Mouse (Mus musculus): Measurements from ENCODE around the gene Atp6v0b. TPM values are rescaled to one million over a fixed set of nuclear protein-coding genes. Genes with fewer than 3 reads are reported as not detected.

The Atp6v0b gene
- polyA plus RNA-seq, 1 experiment: 102 TPM

DNA sequence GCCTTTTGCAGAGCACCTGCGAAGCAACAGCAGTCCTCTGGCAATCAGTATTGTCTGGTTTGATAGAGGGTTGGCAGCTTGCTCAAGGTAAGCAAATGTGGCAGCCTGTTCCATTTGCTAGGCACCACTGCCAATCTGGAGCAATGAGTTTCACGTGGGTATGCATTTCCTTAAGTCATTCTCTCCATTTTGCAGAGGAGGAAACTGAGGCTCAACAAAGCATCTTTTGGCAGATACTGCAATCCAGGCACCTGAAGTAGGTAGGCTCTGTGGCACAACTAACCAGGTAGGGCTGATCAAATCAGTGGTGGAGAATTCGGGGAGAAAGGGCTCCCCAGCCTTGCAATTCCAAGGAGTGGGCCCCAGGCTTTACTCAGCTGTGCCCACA, 52.7 kb downstream of the Atp6v0b start, which contains the start of gene Slc6a9:
TSS of gene Slc6a9 (plus strand) at position 50 of the 388 bp plus-strand sequence.
- Histone ChIP-seq H3K9ac (ENCODE audit: low read depth, poor library complexity, severe bottlenecking) (peak within 1 kb of the TSS; percentile 69), H3K4me1 (ENCODE audit: control insufficient read depth, insufficient read depth, low read length) (no peaks in the 10 kb centered on the region), H3K27ac (ENCODE audit: insufficient read depth, low read length) (peak within 1 kb of the TSS; percentile 32; the same call in 1 of the 2 replicates), H3K27me3 (ENCODE audit: control insufficient read depth, insufficient read depth, low read length, poor library complexity, severe bottlenecking) (no peaks in the 10 kb centered on the region), H3K9me3 (replicated peaks; ENCODE audit: control insufficient read depth, insufficient read depth, low read length, poor library complexity, severe bottlenecking) (no peaks in the 10 kb centered on the region), H3K36me3 (ENCODE audit: control insufficient read depth, insufficient read depth, low read length, poor library complexity, severe bottlenecking) (no peaks in the 10 kb centered on the region), H3K4me3 (ENCODE audit: low read depth, low read length) (peak within 1 kb of the TSS; percentile 89)
- TF ChIP-seq EP300 (IDR thresholded peaks at IDR 0.05; ENCODE audit: insufficient read depth, low read depth, low read length) (no peak), CTCF (IDR thresholded peaks at IDR 0.05; ENCODE audit: low read depth, low read length) (no peak), POLR2A (IDR thresholded peaks at IDR 0.05; ENCODE audit: insufficient read depth, low read length) (no peak)

Other genes starting within 250 kb of the Atp6v0b start
- gene Dmap1, start 205.1 kb downstream of the Atp6v0b start, polyA plus RNA-seq (2011; ENCODE audit: insufficient read depth, insufficient read length, low read depth, missing spikeins): 28.0 and 35.1 TPM in 2 replicates
- not detected in 2 replicates for gene Gm12845, start 162.9 kb downstream of the Atp6v0b start, polyA plus RNA-seq (2011; ENCODE audit: insufficient read depth, insufficient read length, low read depth, missing spikeins)
- 0.48 TPM in 1 of 2 replicates, not detected in the other for gene Klf17, start 121.7 kb downstream of the Atp6v0b start, polyA plus RNA-seq (2011; ENCODE audit: insufficient read depth, insufficient read length, low read depth, missing spikeins)
- gene Slc6a9, start 52.8 kb downstream of the Atp6v0b start, polyA plus RNA-seq (2011; ENCODE audit: insufficient read depth, insufficient read length, low read depth, missing spikeins): 2.1 and 3.5 TPM in 2 replicates
- 1.7 and 3.8 TPM in 2 replicates for gene Ccdc24, start 14.8 kb downstream of the Atp6v0b start, polyA plus RNA-seq (2011; ENCODE audit: insufficient read depth, insufficient read length, low read depth, missing spikeins)
- 15.3 and 18.2 TPM in 2 replicates for gene B4galt2, start 3.8 kb downstream of the Atp6v0b start, polyA plus RNA-seq (2011; ENCODE audit: insufficient read depth, insufficient read length, low read depth, missing spikeins)
- 7.4 and 8.0 TPM in 2 replicates for gene Dph2, start 4.7 kb upstream of the Atp6v0b start, polyA plus RNA-seq (2011; ENCODE audit: insufficient read depth, insufficient read length, low read depth, missing spikeins)
- 24.7 and 25.1 TPM in 2 replicates for gene Ipo13, start 27.7 kb upstream of the Atp6v0b start, polyA plus RNA-seq (2011; ENCODE audit: insufficient read depth, insufficient read length, low read depth, missing spikeins)
- 5.0 and 6.1 TPM in 2 replicates for gene Artn, start 42.4 kb upstream of the Atp6v0b start, polyA plus RNA-seq (2011; ENCODE audit: insufficient read depth, insufficient read length, low read depth, missing spikeins)
- gene St3gal3, start 247.6 kb upstream of the Atp6v0b start, polyA plus RNA-seq (2011; ENCODE audit: insufficient read depth, insufficient read length, low read depth, missing spikeins): 13.9 and 16.9 TPM in 2 replicates